Mouse (Mus musculus) regulatory T cell (primary cell): Measurements from ENCODE around the gene Eif4enif1.
"Not testable (repeated sequence)": the region's sequence is repeated elsewhere in the genome, so short reads cannot be mapped to it uniquely, and the experiment has no call there.

ENCODE experiments used
- in situ Hi-C: fragments of 300-600 bp; cut with MboI, MseI; formaldehyde crosslinking; loops from one replicate; pipeline ENCODE4 v1.15.1; 2025; ENCODE audit warnings: high pct_unique_total_duplicates

The Eif4enif1 gene

GRCm38 (mm10) chr11:3181250-3181649, 20.9 kb upstream of the Eif4enif1 start:
- in situ Hi-C loops, result not testable (repeated sequence)

DNA sequence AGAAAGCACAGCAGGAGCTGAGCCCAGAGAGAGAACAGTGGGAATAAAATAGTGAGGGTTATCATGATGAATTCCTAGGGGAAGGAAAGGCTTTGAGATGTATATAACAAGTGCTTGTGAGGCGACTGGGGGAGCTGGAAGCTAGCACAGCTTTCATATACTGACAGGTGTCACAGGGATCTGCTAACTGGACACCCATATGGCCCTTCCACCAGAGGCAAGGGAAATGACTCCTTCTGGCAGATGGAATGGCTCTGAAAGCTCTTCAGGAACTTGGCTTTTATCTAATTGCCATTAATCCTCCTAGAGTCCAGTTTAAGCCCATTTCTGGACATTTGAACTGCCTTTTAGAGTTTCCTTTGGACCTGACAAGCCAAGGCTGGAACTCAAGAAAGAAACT, 20.2 kb upstream of the Eif4enif1 start:
- in situ Hi-C loops, result not testable (repeated sequence)

GRCm38 (mm10) chr11:3182707-3183106, 19.5 kb upstream of the Eif4enif1 start:
- in situ Hi-C loops, result not testable (repeated sequence)

DNA sequence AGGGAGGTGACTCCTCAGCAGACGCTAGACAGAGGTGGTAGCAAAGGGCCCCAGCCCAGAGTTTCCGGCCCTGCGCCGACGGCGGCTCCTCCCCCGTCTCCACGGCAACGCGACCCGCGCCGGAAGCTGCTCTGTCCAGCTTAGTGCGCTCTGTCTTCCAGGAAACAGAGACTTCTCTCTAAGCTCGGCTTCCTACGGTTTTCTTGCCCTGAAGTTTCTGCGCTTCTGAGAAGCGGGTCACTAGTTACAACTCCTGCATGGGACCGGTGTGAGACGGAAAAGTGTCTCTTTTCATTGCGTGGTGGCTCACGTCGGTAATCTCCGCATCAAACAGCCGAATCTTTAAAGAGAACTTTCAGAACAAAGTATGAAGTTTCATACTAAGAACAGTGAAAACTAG, 8.8 kb upstream of the Eif4enif1 start, which contains the start of gene Sfi1:
Gene Sfi1, minus strand, starts transcription at position 101 of the 400 bp plus-strand sequence.
- in situ Hi-C loops, result no loop called here

DNA sequence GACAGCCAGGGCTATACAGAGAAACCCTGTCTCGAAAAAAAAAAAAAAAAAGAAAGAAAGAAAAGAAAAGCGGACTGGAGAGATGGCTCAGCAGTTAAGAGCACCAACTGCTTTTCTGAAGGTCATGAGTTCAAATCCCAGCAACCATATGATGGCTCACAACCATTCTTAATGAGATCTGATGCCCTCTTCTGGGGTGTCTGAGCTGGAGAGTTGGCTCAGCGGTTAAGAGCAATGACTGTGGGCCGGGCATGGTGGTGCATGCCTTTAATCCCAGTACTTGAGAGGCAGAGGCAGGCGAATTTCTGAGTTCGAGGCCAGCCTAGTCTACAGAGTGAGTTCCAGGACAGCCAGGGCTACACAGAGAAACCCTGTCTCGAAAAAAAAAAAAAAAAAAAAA, 1.6 kb upstream of the Eif4enif1 start:
- in situ Hi-C loops, result not testable (repeated sequence)

DNA sequence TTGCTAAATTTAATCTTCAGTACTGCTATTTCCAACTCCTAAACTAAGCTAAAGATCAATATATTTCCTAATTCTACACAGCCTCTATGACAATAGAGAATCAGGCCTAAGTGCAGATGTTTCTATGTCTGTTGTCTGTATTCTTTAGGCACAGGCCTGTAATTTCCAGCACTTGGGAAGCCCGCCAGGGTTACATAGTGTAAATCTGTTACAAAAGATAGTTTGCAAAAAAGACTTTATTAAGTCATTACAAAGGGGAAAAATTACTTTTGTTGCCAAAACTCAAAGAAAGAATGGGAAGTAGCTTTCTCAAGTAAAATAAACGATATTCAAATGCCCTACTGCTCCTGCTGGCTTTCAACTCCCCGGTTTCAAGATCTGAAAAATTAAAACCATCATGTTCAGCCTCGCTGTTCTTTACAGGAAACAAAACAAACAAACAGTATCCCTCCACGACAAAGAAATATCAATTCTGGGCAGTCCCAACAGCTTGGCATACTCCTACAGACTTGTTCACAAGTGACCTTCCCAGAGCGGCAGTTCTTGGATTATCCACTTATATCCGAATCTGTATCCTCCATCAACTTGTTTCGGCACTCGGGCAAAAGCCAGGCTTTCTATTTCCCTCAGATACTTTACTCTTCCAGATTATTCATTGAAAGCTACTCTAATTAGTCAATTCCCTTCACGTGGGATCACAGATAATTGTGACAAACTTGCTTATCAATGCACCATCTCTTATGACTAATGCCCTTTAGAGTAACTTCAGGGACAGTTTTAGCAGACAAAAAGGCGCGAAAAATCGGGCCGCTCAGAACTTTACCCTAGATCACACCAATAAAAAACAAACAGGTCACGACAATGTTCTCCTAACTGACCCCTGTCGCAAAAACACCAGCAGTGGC, 614 bp upstream of the Eif4enif1 start:
- in situ Hi-C loops, result no loop called here

DNA sequence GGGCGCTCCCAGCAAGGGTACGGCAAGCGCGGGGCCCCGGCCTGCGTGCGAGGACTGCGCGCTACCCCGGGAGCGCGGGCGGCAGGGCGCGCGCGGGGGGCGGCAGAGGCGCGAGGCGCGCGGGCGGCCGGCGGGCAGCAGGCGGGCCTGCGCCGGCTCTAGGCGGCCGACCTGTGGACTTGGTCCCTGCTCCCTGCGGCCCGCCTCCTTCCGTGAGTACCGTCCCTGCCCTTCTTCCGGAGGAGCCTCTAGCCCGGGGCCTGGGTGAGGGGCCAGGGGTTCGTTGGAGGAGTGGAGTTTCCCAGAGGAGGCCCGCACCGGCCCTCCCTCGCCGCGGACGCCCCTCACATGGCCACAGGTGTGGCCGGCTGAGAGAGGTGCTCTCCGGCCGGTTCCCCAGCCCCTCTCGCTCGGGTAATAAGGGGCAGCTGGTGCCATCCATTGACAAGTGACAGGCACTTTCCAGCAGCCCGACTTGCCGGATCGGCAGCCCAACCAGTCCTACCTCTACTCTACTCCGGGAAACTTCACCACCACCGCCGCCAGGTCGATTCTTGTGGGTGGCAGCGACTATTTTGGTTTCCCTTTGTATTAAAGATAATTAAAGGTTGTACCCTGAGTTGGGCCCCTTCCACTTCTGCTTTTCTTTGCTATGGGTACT, 719 bp downstream of the Eif4enif1 start:
- in situ Hi-C loops, result no loop called here

- in situ Hi-C loops, result no loop called here
Observed at GRCm38 (mm10) chr11:3203771-3204170, 1.6 kb downstream of the Eif4enif1 start.

GRCm38 (mm10) chr11:3205207-3205606, 3.0 kb downstream of the Eif4enif1 start:
- in situ Hi-C loops, result no loop called here

DNA sequence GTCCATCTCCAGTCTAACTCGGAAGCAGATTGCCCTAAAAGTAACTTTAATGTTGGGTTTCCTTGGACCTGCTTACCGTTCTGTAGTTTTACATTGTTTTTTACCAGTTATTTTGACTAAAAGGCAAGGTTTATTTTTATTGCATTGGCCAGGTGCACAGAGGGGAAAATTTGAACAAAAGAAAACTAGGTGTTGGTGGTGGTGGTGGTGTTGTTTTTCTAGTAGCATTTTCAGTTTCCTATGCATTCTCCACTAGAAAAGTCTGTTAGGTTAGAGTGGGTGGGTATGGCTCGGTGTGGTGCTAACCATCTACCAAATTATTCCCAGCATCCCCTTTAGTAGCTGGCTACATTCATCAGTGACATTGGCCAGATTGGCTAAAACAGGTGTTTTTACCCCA, 4.6 kb downstream of the Eif4enif1 start:
- in situ Hi-C loops, result no loop called here

- in situ Hi-C loops, result loop anchor here (5.0 kb wide), 1 partner anchor 35 kb away; no protein-coding TSS in a partner anchor
Observed at GRCm38 (mm10) chr11:3212526-3212925, 10.3 kb downstream of the Eif4enif1 start.

- in situ Hi-C loops, result no loop called here
Observed at GRCm38 (mm10) chr11:3223105-3223504, 20.9 kb downstream of the Eif4enif1 start.

DNA sequence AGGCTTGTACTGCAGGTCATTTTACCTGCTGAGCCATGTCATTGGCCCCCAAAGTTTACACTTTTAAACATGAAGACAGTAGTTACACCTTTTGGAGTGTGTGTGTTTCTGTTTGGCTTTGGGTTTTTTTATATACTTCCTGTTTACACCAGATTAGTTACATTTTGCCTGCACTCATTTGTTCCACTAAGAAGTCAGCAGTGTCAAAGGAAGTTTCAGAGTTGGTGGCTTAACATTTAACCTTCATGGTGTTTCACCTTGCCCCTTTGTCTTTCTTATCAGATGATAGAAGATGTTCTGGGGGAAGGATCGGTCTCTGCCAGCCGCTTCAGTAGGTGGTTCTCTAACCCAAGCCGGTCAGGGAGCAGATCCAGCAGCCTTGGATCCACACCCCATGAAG, 24.9 kb downstream of the Eif4enif1 start:
- in situ Hi-C loops, result no loop called here

GRCm38 (mm10) chr11:3232248-3232647, 30.1 kb downstream of the Eif4enif1 start:
- in situ Hi-C loops, result loop anchor here (5.0 kb wide), 1 partner anchor 60 kb away; no protein-coding TSS in a partner anchor

DNA sequence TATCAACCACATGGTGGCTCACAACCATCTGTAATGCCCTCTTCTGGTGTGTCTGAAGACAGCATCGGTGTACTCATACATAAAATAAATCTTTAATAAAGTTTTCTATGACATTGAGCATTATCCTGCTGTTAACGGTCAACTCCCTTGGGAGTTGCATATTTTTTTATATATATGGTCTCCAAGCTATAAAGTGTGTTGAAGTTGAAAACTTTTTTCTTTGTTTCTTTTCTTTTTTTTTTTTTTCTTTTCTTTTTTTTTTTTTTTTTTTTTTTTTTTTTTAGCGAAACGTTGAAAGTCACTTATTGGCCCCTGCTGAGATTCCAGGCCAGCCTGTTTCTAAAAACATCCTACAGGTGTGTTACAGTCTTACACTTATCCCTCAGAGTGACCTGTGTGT, 31.5 kb downstream of the Eif4enif1 start:
- in situ Hi-C loops, result loop anchor here (5.0 kb wide), 1 partner anchor 61 kb away; no protein-coding TSS in a partner anchor

- in situ Hi-C loops, result no loop called here
Observed at GRCm38 (mm10) chr11:3235277-3235676, 33.1 kb downstream of the Eif4enif1 start.

DNA sequence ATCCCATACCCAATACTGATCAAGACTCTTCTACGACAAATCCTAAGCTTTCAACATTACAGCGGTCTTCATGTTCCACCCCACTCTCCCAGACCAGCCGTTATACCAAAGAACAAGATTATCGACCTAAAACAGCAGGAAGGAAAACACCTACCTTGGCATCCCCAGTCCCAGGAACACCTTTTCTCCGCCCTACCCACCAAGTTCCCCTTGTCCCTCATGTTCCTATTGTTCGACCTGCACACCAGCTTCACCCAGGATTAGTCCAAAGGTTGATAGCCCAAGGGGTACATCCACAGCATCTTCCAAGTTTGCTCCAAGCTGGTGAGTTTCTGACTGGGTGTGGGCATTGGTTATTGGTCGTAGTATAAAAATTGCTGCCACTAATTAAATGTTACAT, 40.2 kb downstream of the Eif4enif1 start:
- in situ Hi-C loops, result no loop called here

DNA sequence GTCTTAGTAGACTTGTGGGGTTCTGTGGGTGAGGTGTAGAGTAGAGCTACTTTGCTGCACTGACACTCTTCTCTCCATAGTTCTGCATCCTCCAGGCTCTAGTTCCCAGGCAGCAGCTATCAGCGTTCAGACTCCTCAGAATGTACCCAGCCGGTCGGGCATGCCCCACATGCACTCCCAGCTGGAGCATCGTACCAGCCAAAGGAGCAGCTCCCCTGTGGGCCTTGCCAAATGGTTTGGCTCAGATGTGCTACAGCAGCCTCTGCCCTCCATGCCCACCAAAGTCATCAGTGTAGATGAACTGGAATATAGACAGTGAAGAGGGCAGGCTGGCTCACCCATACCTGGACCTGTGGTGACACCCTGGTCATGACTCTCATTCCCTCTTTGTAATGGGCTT, 41.6 kb downstream of the Eif4enif1 start:
- in situ Hi-C loops, result no loop called here

DNA sequence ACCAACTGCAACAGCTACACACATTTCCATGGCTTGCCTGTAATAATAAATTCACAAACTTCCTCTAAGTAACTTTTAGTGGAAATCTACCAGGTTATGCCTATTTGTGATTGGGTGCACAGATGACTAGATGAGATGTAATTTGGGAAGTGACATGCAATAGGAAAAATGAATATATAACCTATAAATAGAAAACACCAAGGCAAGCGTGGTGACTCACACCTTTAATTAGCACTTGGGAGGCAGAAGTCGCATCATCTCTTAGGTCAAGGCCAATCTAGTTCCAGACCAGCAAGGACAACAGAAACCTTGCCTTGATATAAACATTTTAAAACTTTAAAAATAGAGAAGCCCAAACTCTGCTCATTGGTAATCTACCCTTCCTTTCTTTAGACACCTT, 45.2 kb downstream of the Eif4enif1 start:
- in situ Hi-C loops, result loop anchor here (5.0 kb wide), 1 partner anchor 35 kb away; no protein-coding TSS in a partner anchor

DNA sequence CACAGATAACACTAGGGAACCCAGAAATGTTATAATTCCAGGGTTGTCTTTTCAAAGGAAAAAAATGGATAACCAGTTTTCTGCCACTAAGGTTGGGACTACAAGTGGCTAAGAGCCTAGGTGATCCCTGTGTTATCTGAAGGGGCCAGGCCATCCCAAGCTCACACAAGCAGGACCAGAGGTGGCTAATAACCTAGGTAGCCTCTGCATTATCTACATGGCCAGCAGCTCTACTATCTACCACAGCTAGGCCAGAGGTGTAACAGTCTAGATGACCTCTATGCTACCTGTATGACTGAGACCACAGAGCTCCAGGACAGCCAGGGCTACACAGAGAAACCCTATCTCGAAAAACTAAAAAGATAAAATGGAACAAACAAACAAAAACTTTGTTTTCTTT, 57.3 kb downstream of the Eif4enif1 start:
- in situ Hi-C loops, result no loop called here

- in situ Hi-C loops, result no loop called here
Observed at GRCm38 (mm10) chr11:3265291-3266078, 63.3 kb downstream of the Eif4enif1 start.
